Mouse (Mus musculus) MEL (cell line): ENCODE measurements around the gene Rubcn.

ENCODE experiments used
- GATA1 ChIP-seq: IDR thresholded peaks from 2 replicates; pipeline ENCODE4 v1.6.1; 2011; ENCODE audit warnings: low read depth, low read length, improper control_type of control experiment
- NELFE ChIP-seq: IDR thresholded peaks from 2 replicates; pipeline ENCODE4 v1.6.1; 2011; ENCODE audit warnings: low read depth, low read length, improper control_type of control experiment

- TF ChIP-seq NELFE (no peak), GATA1 (no peak)
Observed at GRCm38 (mm10) chr16:32818441-32818840, 59.1 kb downstream of the Rubcn start.
